Mouse (Mus musculus) liver, adult 2 months (tissue): ENCODE measurements around the gene Mup5. TPM values are rescaled to one million over a fixed set of nuclear protein-coding genes. Genes with fewer than 3 reads are reported as not detected.
"Not testable (repeated sequence)": the region's sequence is repeated elsewhere in the genome, so short reads cannot be mapped to it uniquely, and the experiment has no call there.

ENCODE experiments used
- DNase-seq: peaks from one replicate; pipeline ENCODE4 v3.0.0-alpha.2; 2011; ENCODE audit warnings: low read depth, low spot score; ENCODE audit errors: extremely low read depth
- H3K27ac ChIP-seq: fragments of 200-500 bp; replicated peaks from 2 replicates; pipeline ENCODE4 v1.5.1; 2012; ENCODE audit warnings: low read depth, mild to moderate bottlenecking, control low read depth, inconsistent platforms, low read length; ENCODE audit not compliant: insufficient read depth
- H3K27me3 ChIP-seq: fragments of 200-500 bp; 2 replicates; pipeline ENCODE4 v1.6.1; 2012; ENCODE audit warnings: mild to moderate bottlenecking, moderate library complexity, low read length, inconsistent platforms; ENCODE audit not compliant: control insufficient read depth, insufficient read depth
- H3K36me3 ChIP-seq: fragments of 200-500 bp; 2 replicates; pipeline ENCODE4 v1.6.1; 2012; ENCODE audit warnings: low read length, inconsistent platforms; ENCODE audit not compliant: control insufficient read depth, insufficient read depth
- H3K4me1 ChIP-seq: fragments of 200-500 bp; 2 replicates; pipeline ENCODE4 v1.6.1; 2011; ENCODE audit warnings: low read length; ENCODE audit not compliant: control insufficient read depth, insufficient read depth
- H3K4me3 ChIP-seq: fragments of 200-500 bp; 2 replicates; pipeline ENCODE4 v1.5.1; 2011; ENCODE audit warnings: low read depth, mild to moderate bottlenecking, control low read depth, low read length, moderate library complexity; ENCODE audit not compliant: insufficient read depth
- H3K79me2 ChIP-seq: fragments of 200-500 bp; 2 replicates; pipeline ENCODE4 v1.6.1; 2012; ENCODE audit warnings: inconsistent platforms, mild to moderate bottlenecking, low read length, moderate library complexity; ENCODE audit not compliant: control insufficient read depth, insufficient read depth
- H3K9ac ChIP-seq: fragments of 200-500 bp; 2 replicates; pipeline ENCODE4 v1.6.1; 2012; ENCODE audit warnings: low read depth, mild to moderate bottlenecking, control low read depth, inconsistent platforms, low read length
- CTCF ChIP-seq: fragments of 200-500 bp; IDR thresholded peaks from 2 replicates; pipeline ENCODE4 v1.5.1; 2011; ENCODE audit warnings: low read depth, low read length, control low read depth
- POLR2A ChIP-seq: fragments of 200-500 bp; IDR thresholded peaks from 2 replicates; pipeline ENCODE4 v1.6.1; 2011; ENCODE audit warnings: low read length, control low read depth; ENCODE audit not compliant: insufficient read depth; ENCODE audit errors: extremely low read depth
- WGBS: fragments of 180-500 bp; shearing (Covaris S2); methylation state at CpG from one replicate; pipeline ENCODE4 v1.1.7; 2018; 5-methylcytosine and 5-hydroxymethylcytosine counted together
- polyA plus RNA-seq: library from polyadenylated mRNA; depleted of rRNA; stranded (reverse); fragments of >200 nt; gene quantifications from 2 replicates; pipeline ENCODE4 v1.2.3, GENCODE M21; 2012
- total RNA-seq: library from RNA; depleted of rRNA; stranded (reverse); fragments of >200 nt; gene quantifications from 2 replicates; pipeline ENCODE4 v1.2.3, GENCODE M21; 2014

Mup5 gene
- total and polyA plus RNA-seq, 2 experiments = not detected

DNA sequence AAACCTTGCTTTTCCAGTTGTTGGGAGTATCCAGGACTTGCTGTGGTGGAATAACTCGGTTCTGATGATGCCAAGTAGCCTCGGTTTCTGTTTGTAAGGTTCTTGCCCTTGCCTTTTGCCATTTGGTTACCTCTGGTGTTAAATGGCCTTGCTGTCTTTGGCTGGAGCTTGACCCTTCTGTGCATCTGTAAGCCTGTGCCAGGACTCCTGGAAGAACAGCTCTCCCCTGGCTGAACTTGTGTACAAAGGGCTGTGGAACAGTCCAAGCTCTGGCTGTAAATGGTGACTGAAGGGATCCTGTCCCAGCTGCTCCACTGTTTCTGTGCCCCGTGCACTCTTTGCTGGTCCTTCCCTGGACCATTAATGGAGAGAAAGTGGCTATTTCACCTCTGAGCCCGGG is 5.8 kb downstream of the Mup5 start:
- Histone ChIP-seq H3K4me3 (no peak overlapping the region), H3K9ac (no peak overlapping the region), H3K36me3 (no peaks in the 10 kb centered on the region), H3K27me3 (peaks cover 11% of the 10 kb centered on the region; the same call in 1 of the 2 replicates), H3K79me2 (no peaks in the 10 kb centered on the region), H3K27ac (no peak overlapping the region), H3K4me1 (no peaks in the 10 kb centered on the region)
- 72% methylated on average over 4 of the region's 4 CpGs for WGBS
- DNase-seq = peak; percentile 49
- no peak for TF ChIP-seq POLR2A
- no peak for TF ChIP-seq CTCF

GRCm38 (mm10) chr4:61823185-61823584 is 11.8 kb downstream of the Mup5 start:
- peaks cover 5% of the 10 kb centered on the region; the same call in 1 of the 2 replicates for H3K27me3 ChIP-seq
- H3K4me3 ChIP-seq = no peak overlapping the region
- DNase-seq = no peak
- no peaks in the 10 kb centered on the region for H3K36me3 ChIP-seq
- TF ChIP-seq CTCF (no peak), POLR2A (no peak)
- H3K79me2 ChIP-seq = no peaks in the 10 kb centered on the region
- 91% methylated on average over 15 of the region's 15 CpGs for WGBS
- no peak overlapping the region for H3K9ac ChIP-seq
- no peak overlapping the region for H3K27ac ChIP-seq
- peaks cover 4% of the 10 kb centered on the region for H3K4me1 ChIP-seq

DNA sequence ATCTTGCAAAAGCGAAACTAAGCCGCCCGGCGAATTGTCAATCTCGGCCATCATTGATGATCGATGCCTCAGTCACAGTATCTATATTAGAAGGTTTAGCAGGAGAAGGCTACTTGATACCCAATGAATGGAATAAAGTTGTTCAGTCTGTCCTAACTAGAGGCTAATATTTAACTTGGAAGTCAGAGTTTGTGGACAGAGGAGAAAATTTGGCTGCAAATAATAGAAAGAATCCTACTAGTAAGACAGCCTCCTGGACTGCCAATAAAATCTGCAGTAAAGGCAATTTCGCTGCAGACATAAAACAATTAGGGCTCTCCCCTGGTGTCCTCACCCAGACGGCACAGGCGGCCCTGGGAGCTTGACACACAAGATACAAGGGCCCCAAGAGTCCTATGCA is 12.5 kb downstream of the Mup5 start:
- H3K4me1 ChIP-seq, H3K27me3 ChIP-seq, H3K4me3 ChIP-seq, H3K36me3 ChIP-seq, H3K27ac ChIP-seq, H3K79me2 ChIP-seq, H3K9ac ChIP-seq: not testable (repeated sequence)
- 63% methylated on average over 9 of the region's 9 CpGs for WGBS
- DNase-seq = peak; percentile 69

GRCm38 (mm10) chr4:61815602-61816001 is 19.4 kb downstream of the Mup5 start:
- H3K27ac ChIP-seq = no peak overlapping the region
- TF ChIP-seq CTCF = no peak
- TF ChIP-seq POLR2A = no peak
- DNase-seq = no peak
- peaks cover 11% of the 10 kb centered on the region; the same call in 1 of the 2 replicates for H3K27me3 ChIP-seq
- H3K9ac ChIP-seq = no peak overlapping the region
- WGBS = 43% methylated on average over 2 of the region's 2 CpGs
- H3K4me3 ChIP-seq = no peak overlapping the region
- no peaks in the 10 kb centered on the region for H3K4me1 ChIP-seq
- no peaks in the 10 kb centered on the region for H3K36me3 ChIP-seq
- H3K79me2 ChIP-seq = no peaks in the 10 kb centered on the region

GRCm38 (mm10) chr4:61813435-61813834 is 21.6 kb downstream of the Mup5 start:
- H3K27me3 ChIP-seq = peaks cover 11% of the 10 kb centered on the region; the same call in 1 of the 2 replicates
- H3K4me3 ChIP-seq = no peak overlapping the region
- no peaks in the 10 kb centered on the region for H3K4me1 ChIP-seq
- DNase-seq = no peak
- no peak overlapping the region for H3K27ac ChIP-seq
- no peak overlapping the region for H3K9ac ChIP-seq
- H3K79me2 ChIP-seq = no peaks in the 10 kb centered on the region
- no peaks in the 10 kb centered on the region for H3K36me3 ChIP-seq
- TF ChIP-seq CTCF (no peak), POLR2A (no peak)

GRCm38 (mm10) chr4:61811193-61811592 is 23.8 kb downstream of the Mup5 start:
- peak; percentile 46 for DNase-seq
- H3K79me2 ChIP-seq, H3K27ac ChIP-seq, H3K36me3 ChIP-seq, H3K4me3 ChIP-seq, H3K4me1 ChIP-seq, H3K9ac ChIP-seq: not testable (repeated sequence)
- peak; percentile 83 for TF ChIP-seq CTCF
- peaks cover 14% of the 10 kb centered on the region; the same call in 1 of the 2 replicates for H3K27me3 ChIP-seq
- 24% methylated on average over 2 of the region's 2 CpGs for WGBS

DNA sequence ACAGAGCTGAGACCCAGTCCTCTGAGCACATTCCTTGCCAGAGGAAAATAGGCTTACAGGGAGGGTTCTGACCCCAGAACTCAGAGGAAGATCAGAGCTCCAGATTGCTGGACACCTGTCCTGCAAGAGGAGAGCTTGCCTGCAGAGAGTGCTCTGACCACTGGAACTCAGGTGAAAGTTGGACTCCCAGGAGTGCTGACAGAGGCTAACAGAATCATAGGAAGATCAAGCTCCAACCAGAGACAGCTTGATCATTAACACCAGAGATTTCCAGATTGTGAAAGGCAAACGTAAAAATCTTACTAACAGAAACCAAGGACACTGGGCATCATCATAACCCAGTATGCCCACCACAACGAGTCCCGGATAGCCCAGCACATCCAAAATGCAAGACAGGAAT is 26.1 kb downstream of the Mup5 start:
- not testable (repeated sequence) for H3K27me3 ChIP-seq, H3K36me3 ChIP-seq, H3K4me1 ChIP-seq, H3K79me2 ChIP-seq, H3K4me3 ChIP-seq
- DNase-seq = peak; percentile 59
- 55% methylated on average over 3 of the region's 3 CpGs for WGBS
- Histone ChIP-seq H3K27ac (peak overlapping the region; percentile 13; the same call in 1 of the 2 replicates), H3K9ac (peak overlapping the region; percentile 1; the same call in 1 of the 2 replicates)

DNA sequence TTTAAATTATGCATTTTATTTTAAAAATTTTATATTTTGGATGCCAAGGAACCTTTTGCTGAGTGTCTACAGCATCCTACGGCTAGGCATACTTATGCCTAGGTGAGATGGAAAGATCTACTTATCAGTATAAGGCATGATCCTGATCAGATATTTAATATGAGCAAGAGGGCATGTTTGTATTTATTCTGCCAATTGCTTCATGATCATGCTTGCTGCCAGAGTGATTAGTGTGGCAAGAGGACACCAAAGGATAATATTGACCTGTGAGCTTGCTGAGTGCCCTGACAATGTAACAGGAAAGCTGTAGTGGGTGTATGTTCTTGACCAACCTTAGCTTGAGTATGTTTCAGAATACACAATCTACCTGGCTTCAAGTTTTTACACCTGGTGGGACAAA is 45.3 kb downstream of the Mup5 start:
- H3K79me2 ChIP-seq, H3K4me1 ChIP-seq, H3K9ac ChIP-seq, H3K27ac ChIP-seq, H3K36me3 ChIP-seq, H3K27me3 ChIP-seq, H3K4me3 ChIP-seq: not testable (repeated sequence)
- peak; percentile 95 for DNase-seq
- WGBS = 16% methylated on average over 1 of the region's 1 CpGs

GRCm38 (mm10) chr4:61784231-61784630 is 50.8 kb downstream of the Mup5 start:
- not testable (repeated sequence) for H3K36me3 ChIP-seq, H3K4me3 ChIP-seq, H3K4me1 ChIP-seq, H3K27ac ChIP-seq, H3K9ac ChIP-seq, H3K27me3 ChIP-seq, H3K79me2 ChIP-seq
- peak; percentile 92 for DNase-seq
- 24% methylated on average over 1 of the region's 1 CpGs for WGBS
